Mouse (Mus musculus) stomach, embryonic 14.5 days (tissue): ENCODE data around the gene Arhgap42. TPM values are rescaled to one million over a fixed set of nuclear protein-coding genes. Genes with fewer than 3 reads are reported as not detected.

Source experiments
- ATAC-seq: fragments of 200-750 bp; cut with Nextera tagmentation; 2 replicates; pipeline ENCODE4 v1.8.0; 2017; ENCODE audit warnings: low read depth, moderate TSS enrichment; ENCODE audit not compliant: insufficient number of reproducible peaks, insufficient read depth, low FRiP score
- H3K27ac ChIP-seq: fragments of 300-500 bp; sonication (generic); 2 replicates; pipeline ENCODE4 v1.5.1; 2014; ENCODE audit warnings: mild to moderate bottlenecking, low read length, moderate library complexity, mixed read lengths
- H3K27me3 ChIP-seq: fragments of 300-500 bp; sonication (generic); 2 replicates; pipeline ENCODE4 v1.6.1; 2014; ENCODE audit warnings: low read length, control low read depth, mixed read lengths; ENCODE audit not compliant: control insufficient read depth, insufficient read depth
- H3K36me3 ChIP-seq: fragments of 300-500 bp; sonication (generic); 2 replicates; pipeline ENCODE4 v1.6.1; 2014; ENCODE audit warnings: mild to moderate bottlenecking, control low read depth, low read length, moderate library complexity, mixed read lengths; ENCODE audit not compliant: control insufficient read depth, insufficient read depth
- H3K4me1 ChIP-seq: fragments of 300-500 bp; sonication (generic); 2 replicates; pipeline ENCODE4 v1.6.1; 2014; ENCODE audit warnings: low read length, control low read depth, mixed read lengths; ENCODE audit not compliant: control insufficient read depth, insufficient read depth
- H3K4me2 ChIP-seq: fragments of 300-500 bp; sonication (generic); replicated peaks from 2 replicates; pipeline ENCODE4 v1.6.1; 2014; ENCODE audit warnings: low read depth, low read length, control low read depth
- H3K4me3 ChIP-seq: fragments of 300-500 bp; sonication (generic); 2 replicates; pipeline ENCODE4 v1.5.1; 2014; ENCODE audit warnings: low read depth, low read length, control low read depth
- H3K9ac ChIP-seq: fragments of 300-500 bp; sonication (generic); replicated peaks from 2 replicates; pipeline ENCODE4 v1.6.1; 2014; ENCODE audit warnings: low read depth, mild to moderate bottlenecking, control low read depth, low read length, moderate library complexity, mixed read lengths
- H3K9me3 ChIP-seq: fragments of 300-500 bp; sonication (generic); 2 replicates; pipeline ENCODE4 v1.6.1; 2016; ENCODE audit warnings: low read depth, low read length, control low read depth; ENCODE audit not compliant: control insufficient read depth
- WGBS: fragments of 180-500 bp; shearing (Covaris S2); extraction: QIAGEN DNeasy Blood & Tissue Kit; methylation state at CpG from one replicate; pipeline ENCODE4 v1.1.7; 2014; 5-methylcytosine and 5-hydroxymethylcytosine counted together
- polyA plus RNA-seq: library from polyadenylated mRNA; unstranded; fragments of >200 nt; fragmentation: Nextera tagmentation; extraction: Ambion mirVana; gene quantifications from 2 replicates; pipeline ENCODE4 v1.2.1, GENCODE M21; 2014

Gene Arhgap42
- polyA plus RNA-seq, 1 experiment from 2014 or later: 44.6 TPM

GRCm38 (mm10) chr9:9199170-9199841 is 39.6 kb downstream of the Arhgap42 start:
- Histone ChIP-seq H3K9ac (no peak overlapping the region), H3K4me2 (no peak overlapping the region), H3K4me1 (peaks cover 10% of the 10 kb centered on the region), H3K4me3 (no peak overlapping the region), H3K27me3 (no peaks in the 10 kb centered on the region), H3K9me3 (no peaks in the 10 kb centered on the region), H3K27ac (no peak overlapping the region), H3K36me3 (no peaks in the 10 kb centered on the region)
- ATAC-seq: no peak
- 41% methylated on average over 8 of the region's 8 CpGs for WGBS

GRCm38 (mm10) chr9:9198645-9199044 is 40.3 kb downstream of the Arhgap42 start:
- Histone ChIP-seq H3K36me3 (no peaks in the 10 kb centered on the region), H3K4me1 (peaks cover 10% of the 10 kb centered on the region), H3K27me3 (no peaks in the 10 kb centered on the region), H3K27ac (no peak overlapping the region), H3K9ac (no peak overlapping the region), H3K9me3 (no peaks in the 10 kb centered on the region), H3K4me2 (no peak overlapping the region), H3K4me3 (no peak overlapping the region)
- no peak for ATAC-seq
- WGBS: 20% methylated on average over 3 of the region's 3 CpGs

GRCm38 (mm10) chr9:9196046-9196445 is 42.9 kb downstream of the Arhgap42 start:
- Histone ChIP-seq H3K4me1 (peaks cover 10% of the 10 kb centered on the region), H3K27me3 (no peaks in the 10 kb centered on the region), H3K9me3 (no peaks in the 10 kb centered on the region), H3K9ac (no peak overlapping the region), H3K36me3 (no peaks in the 10 kb centered on the region), H3K4me3 (no peak overlapping the region), H3K27ac (no peak overlapping the region), H3K4me2 (no peak overlapping the region)
- ATAC-seq: no peak

- peaks cover 6% of the 10 kb centered on the region for H3K4me1 ChIP-seq
- no peak overlapping the region for H3K4me2 ChIP-seq
- WGBS: 69% methylated on average over 1 of the region's 1 CpGs
- no peak overlapping the region for H3K27ac ChIP-seq
- no peaks in the 10 kb centered on the region for H3K36me3 ChIP-seq
- no peak for ATAC-seq
- H3K9ac ChIP-seq: no peak overlapping the region
- no peaks in the 10 kb centered on the region for H3K9me3 ChIP-seq
- no peaks in the 10 kb centered on the region for H3K27me3 ChIP-seq
- H3K4me3 ChIP-seq: no peak overlapping the region
These were observed 44.4 kb downstream of the Arhgap42 start for GRCm38 (mm10) chr9:9194496-9194895.

GRCm38 (mm10) chr9:9192716-9193115 is 46.2 kb downstream of the Arhgap42 start:
- Histone ChIP-seq H3K27ac (no peak overlapping the region), H3K36me3 (no peaks in the 10 kb centered on the region), H3K4me2 (no peak overlapping the region), H3K4me3 (no peak overlapping the region), H3K9ac (no peak overlapping the region), H3K9me3 (no peaks in the 10 kb centered on the region), H3K27me3 (no peaks in the 10 kb centered on the region), H3K4me1 (no peaks in the 10 kb centered on the region)
- ATAC-seq: no peak
- 91% methylated on average over 4 of the region's 4 CpGs for WGBS

GRCm38 (mm10) chr9:9190835-9191234 is 48.1 kb downstream of the Arhgap42 start:
- 95% methylated on average over 1 of the region's 1 CpGs for WGBS
- ATAC-seq: no peak
- Histone ChIP-seq H3K27me3 (no peaks in the 10 kb centered on the region), H3K9me3 (no peaks in the 10 kb centered on the region), H3K4me1 (no peaks in the 10 kb centered on the region), H3K27ac (no peak overlapping the region), H3K4me3 (no peak overlapping the region), H3K4me2 (no peak overlapping the region), H3K36me3 (no peaks in the 10 kb centered on the region), H3K9ac (no peak overlapping the region)

GRCm38 (mm10) chr9:9188167-9188566 is 50.7 kb downstream of the Arhgap42 start:
- Histone ChIP-seq H3K9me3 (no peaks in the 10 kb centered on the region), H3K36me3 (no peaks in the 10 kb centered on the region), H3K4me2 (no peak overlapping the region), H3K27ac (no peak overlapping the region; the same call in 1 of the 2 replicates), H3K9ac (no peak overlapping the region), H3K27me3 (no peaks in the 10 kb centered on the region), H3K4me1 (no peaks in the 10 kb centered on the region), H3K4me3 (no peak overlapping the region)
- 76% methylated on average over 3 of the region's 3 CpGs for WGBS
- no peak for ATAC-seq

GRCm38 (mm10) chr9:9177745-9178144 is 61.2 kb downstream of the Arhgap42 start:
- Histone ChIP-seq H3K4me3 (no peak overlapping the region), H3K4me1 (0 out of 2 replicates have a peak, but pooled peaks cover 3% of the 10 kb centered on the region), H3K27ac (no peak overlapping the region), H3K9ac (no peak overlapping the region), H3K4me2 (no peak overlapping the region), H3K9me3 (no peaks in the 10 kb centered on the region), H3K36me3 (no peaks in the 10 kb centered on the region), H3K27me3 (no peaks in the 10 kb centered on the region)
- ATAC-seq: no peak
- 75% methylated on average over 4 of the region's 4 CpGs for WGBS

- no peak overlapping the region for H3K9ac ChIP-seq
These were observed 64.0 kb downstream of the Arhgap42 start for GRCm38 (mm10) chr9:9174924-9175323.

More at GRCm38 (mm10) chr9:9174924-9175323, 64.0 kb downstream of the Arhgap42 start:
- Histone ChIP-seq H3K36me3 (no peaks in the 10 kb centered on the region), H3K4me3 (no peak overlapping the region), H3K27ac (no peak overlapping the region), H3K9me3 (no peaks in the 10 kb centered on the region), H3K27me3 (no peaks in the 10 kb centered on the region), H3K4me2 (no peak overlapping the region), H3K4me1 (peaks cover 4% of the 10 kb centered on the region; the same call in 1 of the 2 replicates)
- 58% methylated on average over 2 of the region's 2 CpGs for WGBS
- ATAC-seq: no peak
